Mouse (Mus musculus): ENCODE measurements around the gene Cox18.

The Cox18 gene

GRCm38 (mm10) chr5:90178116-90178515, 45.7 kb downstream of the Cox18 start:
- no peak for DNase-seq (ENCODE audit: extremely low read depth, insufficient read length, low spot score)

Data from 3134 (cell line).